ENCODE assay signal across 16 mouse cellular contexts in the genomic region with DNA sequence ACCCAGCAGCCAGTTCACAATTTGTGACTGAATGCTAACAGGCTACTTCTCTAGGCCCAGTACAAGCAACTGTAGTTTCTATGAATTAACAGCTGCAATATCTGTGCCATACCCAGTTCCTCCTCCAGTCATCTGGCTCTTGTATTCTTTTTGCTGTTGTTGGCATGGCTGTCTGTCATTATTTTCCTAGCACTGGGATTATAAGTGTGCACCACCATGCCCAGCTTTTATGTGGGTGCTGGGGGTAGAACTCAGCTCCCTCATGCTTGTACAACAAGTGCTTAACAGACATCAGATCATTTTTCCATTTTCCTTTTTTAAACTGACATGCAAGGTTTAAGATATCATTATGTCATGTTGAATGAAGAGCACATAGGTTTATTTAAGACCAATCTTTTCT.
DNase-seq lines count a peak whose midpoint lies in the region.
"Had no signal": no experiment of that assay in that cellular context is flagged by ENCODE, and none has a peak within 500 bp of the region (broad histone marks: within the 10 kb centered on the region; RNA-seq: fewer than 3 reads in every experiment).

No protein-coding gene starts in this region.

- peak; percentile 21 for DNase-seq in layer of hippocampus, adult 11-12 months (ENCODE audit: low spot score)
- no peak for DNase-seq in layer of hippocampus, postnatal 25 days (ENCODE audit: extremely low spot score in 1 of 2, low spot score in 1 of 2)
- peak; percentile 16 to 49 for DNase-seq in layer of hippocampus, adult 8-10 months (ENCODE audit: low spot score in 2 of 2)
- DNase-seq in layer of hippocampus, postnatal 14 days (ENCODE audit: low spot score in 2 of 2) = peak; percentile 4 to 49
- no peak for DNase-seq in left cerebral cortex, adult 8-10 months (ENCODE audit: low spot score in 2 of 2)
- DNase-seq in lung, postnatal 14 days = no peak
- DNase-seq: adrenal gland, adult 8-10 months; adrenal gland, postnatal 25 days; cerebellum, adult 11 months; cerebellum, adult 2 months; cerebellum, adult 9-11 months; cerebellum, postnatal 25 days; gastrocnemius, postnatal 25 days; heart, adult 2 months; heart, postnatal 14 days; heart, postnatal 4 days had no signal

Comparison
In these comparisons a context has a peak if more than half of its experiments do, and no peak if none do; other contexts are left out.
1. DNase-seq: peak in layer of hippocampus, adult 11-12 months (single experiment), layer of hippocampus, adult 8-10 months (2 of 2) and layer of hippocampus, postnatal 14 days (2 of 2); none in layer of hippocampus, postnatal 25 days (0 of 2), left cerebral cortex, adult 8-10 months (0 of 2) and lung, postnatal 14 days (single experiment).